In the genomic region with DNA sequence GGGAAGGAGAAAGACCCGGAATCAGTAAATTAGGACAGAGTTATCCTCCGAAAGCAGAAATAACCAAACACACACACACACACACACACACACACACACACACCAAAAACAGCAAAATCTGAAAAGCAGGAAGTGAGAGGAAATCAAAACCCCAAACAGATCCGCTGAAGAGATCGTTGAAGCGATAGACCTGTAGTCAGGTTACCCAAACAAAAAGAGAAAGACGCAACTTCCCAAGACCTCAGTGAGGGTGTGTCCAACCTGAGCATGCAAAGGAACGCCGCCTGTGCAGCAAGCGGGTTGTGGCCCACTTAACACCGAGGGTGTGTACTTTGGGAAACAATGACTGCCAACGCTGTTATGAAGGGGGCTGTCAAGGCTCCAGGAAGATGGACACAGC, we compare ENCODE assay signal across 13 mouse cellular contexts. TPM values are rescaled to one million over a fixed set of nuclear protein-coding genes. Genes with fewer than 3 reads are reported as not detected.
DNase-seq lines count a peak whose midpoint lies in the region; ATAC-seq lines count a peak whose summit lies in the region.
"Had no signal": no experiment of that assay in that cellular context is flagged by ENCODE, and none has a peak within 500 bp of the region (broad histone marks: within the 10 kb centered on the region; RNA-seq: fewer than 3 reads in every experiment).

No protein-coding gene starts in this region.

- 66% methylated on average over 11 of the region's 11 CpGs for WGBS in kidney, embryonic 16.5 days
- 66% methylated on average over 11 of the region's 11 CpGs for WGBS in liver, embryonic 11.5 days

- H3K27me3 ChIP-seq in kidney, embryonic 16.5 days (ENCODE audit: insufficient read depth, low read length): no peaks in the 10 kb centered on the region
- H3K27me3 ChIP-seq in liver, embryonic 11.5 days (replicated peaks; ENCODE audit: control insufficient read depth, insufficient read depth, low read length): no peaks in the 10 kb centered on the region

- no peaks in the 10 kb centered on the region for H3K9me3 ChIP-seq in kidney, embryonic 16.5 days (ENCODE audit: low read length)
- H3K9me3 ChIP-seq in liver, embryonic 11.5 days (ENCODE audit: control insufficient read depth, low read length): no peaks in the 10 kb centered on the region
- H3K9me3 ChIP-seq: G1E; limb, embryonic 10.5 days had no signal

- H3K4me1 ChIP-seq in kidney, embryonic 16.5 days (ENCODE audit: insufficient read depth, low read length): peaks cover 8% of the 10 kb centered on the region; the same call in 1 of the 2 replicates
- H3K4me1 ChIP-seq in liver, embryonic 11.5 days (replicated peaks; ENCODE audit: control insufficient read depth, insufficient read depth, low read length): peaks cover 19% of the 10 kb centered on the region

- intact Hi-C loops in gastrocnemius, postnatal 36 days (cut with DNase I): loop anchor here (5.0 kb wide), 1 partner anchor 76 kb away; a partner anchor contains a TSS

- H3K36me3 ChIP-seq in kidney, embryonic 16.5 days (ENCODE audit: insufficient read depth, low read length): peaks cover 13% of the 10 kb centered on the region
- peaks cover 11% of the 10 kb centered on the region for H3K36me3 ChIP-seq in liver, embryonic 11.5 days (ENCODE audit: control insufficient read depth, insufficient read depth, low read length)
- H3K36me3 ChIP-seq: G1E had no signal

- DNase-seq in kidney, adult 9 months: peak; percentile 24
- peak; percentile 86 for DNase-seq in naive thymus-derived CD4-positive, alpha-beta T cell, adult 2 months (ENCODE audit: low read depth)
- peak; percentile 33 to 57 for DNase-seq in thymus, postnatal 36 days
- DNase-seq in gastrocnemius, postnatal 36 days: no peak
- DNase-seq in urinary bladder, postnatal 10 days (ENCODE audit: low spot score): no peak
- DNase-seq in liver, embryonic 11.5 days (ENCODE audit: low spot score): no peak
- DNase-seq: kidney, adult 8-10 months; right cerebral cortex, postnatal 14 days had no signal

- H3K4me3 ChIP-seq in kidney, embryonic 16.5 days (ENCODE audit: low read length): no peak overlapping the region
- H3K4me3 ChIP-seq in liver, embryonic 11.5 days (ENCODE audit: low read depth, low read length): no peak overlapping the region
- H3K4me3 ChIP-seq: limb, embryonic 10.5 days had no signal

- no peak overlapping the region for H3K9ac ChIP-seq in kidney, embryonic 16.5 days (replicated peaks; ENCODE audit: low read length)
- H3K9ac ChIP-seq in liver, embryonic 11.5 days (ENCODE audit: low read depth, low read length): no peak overlapping the region

- ATAC-seq in kidney, embryonic 16.5 days (ENCODE audit: low FRiP score, low TSS enrichment): no peak
- ATAC-seq in granulocyte monocyte progenitor cell, adult 5-6 weeks (replicated peaks; ENCODE audit: poor library complexity, severe bottlenecking): peak; percentile 64
- no peak for ATAC-seq in liver, embryonic 11.5 days (replicated peaks; ENCODE audit: low FRiP score)

- no peak overlapping the region for H3K4me2 ChIP-seq in kidney, embryonic 16.5 days (replicated peaks; ENCODE audit: low read depth, low read length)
- H3K4me2 ChIP-seq in liver, embryonic 11.5 days: no peak overlapping the region

- H3K27ac ChIP-seq in kidney, embryonic 16.5 days (ENCODE audit: low read length): no peak overlapping the region
- no peak overlapping the region for H3K27ac ChIP-seq in liver, embryonic 11.5 days (ENCODE audit: low read depth, low read length)
- H3K27ac ChIP-seq: limb, embryonic 10.5 days had no signal

RNA-seq across cellular contexts. Expression of a gene that starts 38.9 kb away (rescaled TPM):
- not detected in 2 replicates for polyA plus RNA-seq in kidney, embryonic 16.5 days (2015; fragmentation: Nextera tagmentation; extraction: Ambion mirVana)
- not detected in 2 replicates for total RNA-seq in granulocyte monocyte progenitor cell, adult 5-6 weeks (2014; fragmentation: Nextera tagmentation)
- total RNA-seq in granulocyte monocyte progenitor cell, adult 5-6 weeks (2017): not detected in 2 replicates
- not detected for total RNA-seq in gastrocnemius, postnatal 36 days (2021)
- polyA plus RNA-seq in liver, embryonic 11.5 days (2014; fragmentation: Nextera tagmentation; extraction: Ambion mirVana): not detected in 2 replicates
- polyA plus RNA-seq: embryonic facial prominence, embryonic 14.5 days; G1E; limb, embryonic 10.5 days had no signal

Comparison
In these comparisons a context has a peak if more than half of its experiments do, and no peak if none do; other contexts are left out.
1. DNase-seq: peak in kidney, adult 9 months (single experiment), naive thymus-derived CD4-positive, alpha-beta T cell, adult 2 months (single experiment) and thymus, postnatal 36 days (2 of 2); none in gastrocnemius, postnatal 36 days (0 of 2), urinary bladder, postnatal 10 days (single experiment) and liver, embryonic 11.5 days (single experiment).